Mouse (Mus musculus) liver, postnatal 0 days (tissue): ENCODE data around the gene Krt20.

Source experiments
- CTCF ChIP-seq: sonication (generic); IDR thresholded peaks from 2 replicates; pipeline ENCODE4 v1.5.1; 2016; ENCODE audit warnings: antibody characterized with exemption, low read depth
- EP300 ChIP-seq: IDR thresholded peaks from 2 replicates; pipeline ENCODE4 v1.6.1; 2016; ENCODE audit warnings: antibody characterized with exemption, low read depth, mild to moderate bottlenecking

DNA sequence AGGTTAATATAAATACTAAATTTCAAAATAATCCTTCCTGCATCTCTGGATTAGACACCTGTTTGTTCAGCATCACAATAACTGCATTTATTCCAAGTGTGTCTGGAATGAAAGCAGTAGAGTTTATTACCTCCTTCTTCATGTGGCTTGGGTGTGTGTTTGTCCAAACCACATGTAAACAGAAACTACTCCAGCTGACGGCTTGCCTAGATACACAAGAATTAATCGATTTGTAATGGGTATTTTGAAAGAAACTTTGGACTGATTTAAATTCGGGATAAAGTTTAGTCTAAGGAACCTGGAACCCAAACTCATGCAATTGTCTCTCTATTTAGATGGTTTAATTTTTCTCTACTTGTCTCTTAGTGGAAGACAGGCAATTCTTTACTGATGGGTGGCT, 37.0 kb upstream of the Krt20 start:
- no peak for TF ChIP-seq CTCF
- TF ChIP-seq EP300: no peak
